Mouse (Mus musculus) testis, adult 2 months (tissue): ENCODE measurements at regions not wholly inside any gene's neighbourhood (a gene's known extent, or its start where the extent isn't known, plus 50 kb on each side); places are given as distances from the start of the nearest gene placed in this dataset.

Source experiments
- CTCF ChIP-seq: fragments of 200-500 bp; IDR thresholded peaks from 2 replicates; pipeline ENCODE4 v1.5.1; 2012; ENCODE audit warnings: low read depth, mild to moderate bottlenecking, inconsistent platforms, low read length, moderate library complexity; ENCODE audit not compliant: control insufficient read depth, insufficient read depth, insufficient replicate concordance
- POLR2A ChIP-seq: fragments of 200-500 bp; IDR thresholded peaks from 2 replicates; pipeline ENCODE4 v1.6.1; 2012; ENCODE audit warnings: low read depth, mild to moderate bottlenecking, inconsistent platforms, low read length, moderate library complexity; ENCODE audit not compliant: control insufficient read depth

GRCm38 (mm10) chr4:152625032-152626003 is 147.6 kb upstream of the Kcnab2 start:
- TF ChIP-seq POLR2A (no peak), CTCF (peak; percentile 89; the same call in 1 of the 2 replicates)
